Mouse (Mus musculus) kidney, adult 9 months (tissue): ENCODE data around the gene Crybb2.
A peak's percentile ranks its signal among the peaks of the same experiment; 100 is the strongest.

Source experiments
- DNase-seq: peaks from one replicate; pipeline ENCODE4 v3.0.0; 2022

The Crybb2 gene

GRCm38 (mm10) chr5:113090077-113090690, 20.3 kb upstream of the Crybb2 start:
- DNase-seq: peak; percentile 65

GRCm38 (mm10) chr5:113087465-113087864, 17.5 kb upstream of the Crybb2 start:
- DNase-seq: no peak

GRCm38 (mm10) chr5:113086990-113087389, 17.1 kb upstream of the Crybb2 start:
- DNase-seq: no peak

- no peak for DNase-seq
Observed at GRCm38 (mm10) chr5:113086439-113086838, 16.5 kb upstream of the Crybb2 start.

GRCm38 (mm10) chr5:113085931-113086330, 16.0 kb upstream of the Crybb2 start:
- peak; percentile 65 for DNase-seq

- DNase-seq: no peak
Observed at GRCm38 (mm10) chr5:113084309-113084708, 14.4 kb upstream of the Crybb2 start.

GRCm38 (mm10) chr5:113082356-113083168, 12.6 kb upstream of the Crybb2 start:
- no peak for DNase-seq

- peak; percentile 49 for DNase-seq
Observed at GRCm38 (mm10) chr5:113081439-113081838, 11.5 kb upstream of the Crybb2 start, which contains the start of gene Crybb3. Crybb3 (minus strand) TSS chr5:113081584.

- no peak for DNase-seq
Observed at GRCm38 (mm10) chr5:113081020-113081419, 11.1 kb upstream of the Crybb2 start.

- no peak for DNase-seq
Observed at GRCm38 (mm10) chr5:113079783-113080182, 9.9 kb upstream of the Crybb2 start.

- no peak for DNase-seq
Observed at GRCm38 (mm10) chr5:113078686-113079085, 8.8 kb upstream of the Crybb2 start.

GRCm38 (mm10) chr5:113054308-113054707, 15.6 kb downstream of the Crybb2 start:
- DNase-seq: peak; percentile 77

- DNase-seq: no peak
Observed at GRCm38 (mm10) chr5:113050581-113051185, 19.2 kb downstream of the Crybb2 start.

GRCm38 (mm10) chr5:113049876-113050275, 20.0 kb downstream of the Crybb2 start:
- no peak for DNase-seq

- no peak for DNase-seq
Observed at GRCm38 (mm10) chr5:113045511-113046273, 24.2 kb downstream of the Crybb2 start.

GRCm38 (mm10) chr5:113043531-113043930, 26.4 kb downstream of the Crybb2 start:
- no peak for DNase-seq

- DNase-seq: peak; percentile 22
Observed at GRCm38 (mm10) chr5:113041567-113042071, 28.3 kb downstream of the Crybb2 start.

- DNase-seq: no peak
Observed at GRCm38 (mm10) chr5:113040776-113041175, 29.1 kb downstream of the Crybb2 start.

- DNase-seq: no peak
Observed at GRCm38 (mm10) chr5:113038601-113039000, 31.3 kb downstream of the Crybb2 start.

- DNase-seq: no peak
Observed at GRCm38 (mm10) chr5:113035094-113036047, 34.5 kb downstream of the Crybb2 start.

- DNase-seq: no peak
Observed at GRCm38 (mm10) chr5:113031201-113031754, 38.6 kb downstream of the Crybb2 start.
